ENCODE assay signal across 30 mouse cellular contexts in genomic region chr4:117980161-117980560, GRCm38 (mm10). TPM values are rescaled to one million over a fixed set of nuclear protein-coding genes. Genes with fewer than 3 reads are reported as not detected.
A peak's percentile ranks its signal among the peaks of the same experiment; 100 is the strongest.
DNase-seq lines count a peak whose midpoint lies in the region; ATAC-seq and TF ChIP-seq lines count a peak whose summit lies in the region.
"Had no signal": no experiment of that assay in that cellular context is flagged by ENCODE, and none has a peak within 500 bp of the region (broad histone marks: within the 10 kb centered on the region; RNA-seq: fewer than 3 reads in every experiment).

No protein-coding gene starts in this region.

- H3K4me3 ChIP-seq in embryonic facial prominence, embryonic 15.5 days (replicated peaks), result no peak overlapping the region
- H3K4me3 ChIP-seq in embryonic facial prominence, embryonic 10.5 days, result no peak overlapping the region
- no peak overlapping the region for H3K4me3 ChIP-seq in myocyte
- H3K4me3 ChIP-seq in hindbrain, embryonic 13.5 days, result no peak overlapping the region
- H3K4me3 ChIP-seq: forebrain, embryonic 13.5 days; heart, adult 2 months; heart, embryonic 12.5 days; limb, embryonic 10.5 days; limb, embryonic 15.5 days; liver, embryonic 15.5 days; neural tube, embryonic 12.5 days had no signal

- WGBS in embryonic facial prominence, embryonic 15.5 days, result 78% methylated on average over 4 of the region's 4 CpGs
- WGBS in embryonic facial prominence, embryonic 10.5 days, result 90% methylated on average over 4 of the region's 4 CpGs
- 85% methylated on average over 4 of the region's 4 CpGs for WGBS in hindbrain, embryonic 13.5 days

- peaks cover 7% of the 10 kb centered on the region for H3K4me1 ChIP-seq in embryonic facial prominence, embryonic 15.5 days
- H3K4me1 ChIP-seq in embryonic facial prominence, embryonic 10.5 days, result peaks cover 22% of the 10 kb centered on the region
- peaks cover 8% of the 10 kb centered on the region; the same call in 1 of the 2 replicates for H3K4me1 ChIP-seq in hindbrain, embryonic 13.5 days (replicated peaks)
- H3K4me1 ChIP-seq: forebrain, embryonic 13.5 days had no signal

- H3K36me3 ChIP-seq in embryonic facial prominence, embryonic 15.5 days, result no peaks in the 10 kb centered on the region
- 0 out of 2 replicates have a peak, but pooled peaks cover 2% of the 10 kb centered on the region for H3K36me3 ChIP-seq in embryonic facial prominence, embryonic 10.5 days (replicated peaks)
- H3K36me3 ChIP-seq in myocyte (ENCODE audit: control insufficient read depth, insufficient read depth), result no peaks in the 10 kb centered on the region
- no peaks in the 10 kb centered on the region for H3K36me3 ChIP-seq in hindbrain, embryonic 13.5 days
- H3K36me3 ChIP-seq: heart, embryonic 12.5 days; limb, embryonic 10.5 days; limb, embryonic 15.5 days; liver, embryonic 15.5 days; neural tube, embryonic 12.5 days had no signal

- H3K4me2 ChIP-seq in embryonic facial prominence, embryonic 15.5 days (replicated peaks), result no peak overlapping the region
- no peak overlapping the region for H3K4me2 ChIP-seq in myocyte (ENCODE audit: low read depth)
- H3K4me2 ChIP-seq in hindbrain, embryonic 13.5 days, result no peak overlapping the region
- H3K4me2 ChIP-seq: forebrain, embryonic 13.5 days; heart, embryonic 12.5 days; hindbrain, embryonic 14.5 days; limb, embryonic 15.5 days; liver, embryonic 15.5 days; lung, embryonic 14.5 days; midbrain, embryonic 11.5 days; neural tube, embryonic 12.5 days had no signal

- 0 out of 2 replicates have a peak, but pooled peaks have one; percentile 36 for ATAC-seq in embryonic facial prominence, embryonic 15.5 days (ENCODE audit: insufficient number of reproducible peaks, low FRiP score, low TSS enrichment, low read depth)
- ATAC-seq in hindbrain, embryonic 13.5 days (ENCODE audit: low FRiP score), result no peak
- ATAC-seq: activated CD4-positive, CD25-positive, alpha-beta regulatory T cell, adult 4 months; forebrain, embryonic 13.5 days; inflammation-experienced regulatory T-cells, adult 6 months; midbrain, embryonic 16.5 days had no signal

- H3K79me2 ChIP-seq in myocyte (ENCODE audit: control insufficient read depth, insufficient read depth), result no peaks in the 10 kb centered on the region

- DNase-seq in embryonic facial prominence, embryonic 10.5 days (ENCODE audit: low spot score), result no peak
- peak; percentile 61 for DNase-seq in 416B (ENCODE audit: low read depth)
- DNase-seq in NIH3T3 (ENCODE audit: low read depth), result peak; percentile 76
- DNase-seq in right cerebral cortex, postnatal 14 days, result no peak
- DNase-seq in right cerebral cortex, postnatal 36 days (ENCODE audit: low spot score in 2 of 2), result no peak
- DNase-seq: adrenal gland, adult 8-10 months; cerebellum, adult 18-20 months; cerebellum, postnatal 10 days; gastrocnemius, postnatal 36 days; heart, adult 2 months; heart, postnatal 4 days; kidney, adult 11 months; kidney, postnatal 25 days; lung, embryonic 14.5 days; lung, postnatal 14 days; right cerebral cortex, adult 18-20 months had no signal

- no peaks in the 10 kb centered on the region for H3K9me3 ChIP-seq in embryonic facial prominence, embryonic 15.5 days (replicated peaks)
- H3K9me3 ChIP-seq in embryonic facial prominence, embryonic 10.5 days, result no peaks in the 10 kb centered on the region
- H3K9me3 ChIP-seq in hindbrain, embryonic 13.5 days, result no peaks in the 10 kb centered on the region
- H3K9me3 ChIP-seq: forebrain, embryonic 13.5 days; heart, embryonic 12.5 days; limb, embryonic 10.5 days; limb, embryonic 15.5 days; liver, embryonic 15.5 days; neural tube, embryonic 12.5 days had no signal

- H3ac ChIP-seq in myocyte (ENCODE audit: control insufficient read depth, insufficient read length), result no peak overlapping the region

- H3K27me3 ChIP-seq in embryonic facial prominence, embryonic 15.5 days, result no peaks in the 10 kb centered on the region
- no peaks in the 10 kb centered on the region for H3K27me3 ChIP-seq in embryonic facial prominence, embryonic 10.5 days (replicated peaks; ENCODE audit: low read depth, poor library complexity, severe bottlenecking)
- H3K27me3 ChIP-seq in myocyte (ENCODE audit: control insufficient read depth, insufficient read depth, insufficient read length), result no peaks in the 10 kb centered on the region
- H3K27me3 ChIP-seq in hindbrain, embryonic 13.5 days, result no peaks in the 10 kb centered on the region
- H3K27me3 ChIP-seq: forebrain, embryonic 13.5 days; heart, embryonic 12.5 days; limb, embryonic 15.5 days; liver, embryonic 15.5 days; neural tube, embryonic 12.5 days had no signal

- TF ChIP-seq POLR2A in myocyte (IDR thresholded peaks at IDR 0.05; ENCODE audit: insufficient read length, low read depth), result no peak

- H3K9ac ChIP-seq in embryonic facial prominence, embryonic 15.5 days, result no peak overlapping the region
- no peak overlapping the region for H3K9ac ChIP-seq in hindbrain, embryonic 13.5 days
- H3K9ac ChIP-seq: forebrain, embryonic 13.5 days; heart, embryonic 12.5 days; hindbrain, embryonic 14.5 days; limb, embryonic 15.5 days; liver, embryonic 15.5 days; lung, embryonic 14.5 days; neural tube, embryonic 12.5 days had no signal

- no peak overlapping the region for H3K27ac ChIP-seq in embryonic facial prominence, embryonic 15.5 days (replicated peaks)
- no peak overlapping the region for H3K27ac ChIP-seq in embryonic facial prominence, embryonic 10.5 days (replicated peaks)
- no peak overlapping the region for H3K27ac ChIP-seq in hindbrain, embryonic 13.5 days
- H3K27ac ChIP-seq: forebrain, embryonic 13.5 days; heart, adult 2 months; hindbrain, embryonic 14.5 days; limb, embryonic 10.5 days; limb, embryonic 15.5 days; liver, embryonic 15.5 days; neural tube, embryonic 12.5 days had no signal

TF ChIP-seq in myocyte, 11 proteins besides CTCF, POLR2A, EP300 and RAD21:
- TF ChIP-seq MAX (IDR thresholded peaks at IDR 0.05; ENCODE audit: low read depth) (no peak), SRF (IDR thresholded peaks at IDR 0.05; ENCODE audit: control insufficient read depth, insufficient read length, low read depth) (no peak), CEBPB (IDR thresholded peaks at IDR 0.05; ENCODE audit: insufficient read depth, poor library complexity, severe bottlenecking) (peak; percentile 90), MYOG (IDR thresholded peaks at IDR 0.05; ENCODE audit: control insufficient read depth in 1 of 3, insufficient read depth in 1 of 3, insufficient read length in 2 of 3, low read depth in 2 of 3) (no peak), POLR2AphosphoS2 (IDR thresholded peaks at IDR 0.05; ENCODE audit: insufficient read length, low read depth) (no peak), TCF3 (IDR thresholded peaks at IDR 0.05; ENCODE audit: insufficient read length, low read depth) (no peak)

RNA-seq across cellular contexts. Expression of gene Artn, which starts 50.6 kb away (rescaled TPM):
- 2.1 and 4.3 TPM in 2 replicates for polyA plus RNA-seq in embryonic facial prominence, embryonic 15.5 days (2015; fragmentation: Nextera tagmentation; extraction: Ambion mirVana)
- polyA plus RNA-seq in embryonic facial prominence, embryonic 10.5 days (2016; fragmentation: Nextera tagmentation; extraction: Ambion mirVana), result 3.1 and 6.7 TPM in 2 replicates
- polyA plus RNA-seq in myocyte (2012; fragmentation: generic; extraction: Trizol), result 15.9 TPM
- polyA plus RNA-seq in hindbrain, embryonic 13.5 days (2015; fragmentation: Nextera tagmentation; extraction: Ambion mirVana), result 0.78 and 0.84 TPM in 2 replicates
- polyA plus RNA-seq: activated CD4-positive, CD25-positive, alpha-beta regulatory T cell, adult 4 months; inflammation-experienced regulatory T-cells, adult 6 months had no signal

Comparison
In these comparisons a context has a peak if more than half of its experiments do, and no peak if none do; other contexts are left out.
1. DNase-seq: peak in 416B (single experiment) and NIH3T3 (single experiment); none in embryonic facial prominence, embryonic 10.5 days (single experiment), right cerebral cortex, postnatal 14 days (single experiment) and right cerebral cortex, postnatal 36 days (0 of 2).